Mouse (Mus musculus): ENCODE results near the gene Gpt2.

The Gpt2 gene

DNA sequence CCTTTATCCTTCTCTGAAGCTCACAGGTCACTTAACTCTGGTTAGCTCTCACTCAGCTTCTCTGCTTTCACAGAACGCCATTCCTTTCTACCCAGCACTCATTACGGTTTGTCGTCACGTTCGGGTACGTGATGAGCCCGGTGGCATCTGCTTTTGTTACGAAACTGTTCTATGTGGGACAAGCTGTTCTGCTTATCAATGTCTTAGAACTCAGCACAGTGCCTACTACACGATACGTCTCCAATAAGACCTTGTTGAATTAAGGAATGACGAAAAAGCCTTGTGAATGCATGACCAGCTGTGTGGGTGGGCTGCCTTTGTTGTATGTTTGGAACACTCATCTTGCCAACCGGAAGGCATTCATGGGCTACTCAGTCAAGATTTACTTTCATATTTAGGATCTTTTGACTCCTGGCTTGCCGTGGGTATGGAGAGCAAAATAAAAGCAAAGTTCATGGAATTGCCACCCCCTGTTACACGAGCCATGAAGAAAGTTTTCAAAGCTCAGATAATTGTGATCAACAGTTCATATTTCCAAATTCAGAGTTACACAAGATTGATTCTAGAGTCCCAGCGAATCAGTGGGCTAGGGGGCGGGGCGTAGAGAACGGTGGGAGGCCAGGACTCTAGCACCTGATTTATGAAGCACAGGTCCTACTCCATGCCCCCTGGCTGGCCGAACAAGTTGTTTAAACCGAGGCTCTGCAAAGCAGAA, 4.3 kb upstream of the Gpt2 start:
- peak; percentile 23 for DNase-seq

DNA sequence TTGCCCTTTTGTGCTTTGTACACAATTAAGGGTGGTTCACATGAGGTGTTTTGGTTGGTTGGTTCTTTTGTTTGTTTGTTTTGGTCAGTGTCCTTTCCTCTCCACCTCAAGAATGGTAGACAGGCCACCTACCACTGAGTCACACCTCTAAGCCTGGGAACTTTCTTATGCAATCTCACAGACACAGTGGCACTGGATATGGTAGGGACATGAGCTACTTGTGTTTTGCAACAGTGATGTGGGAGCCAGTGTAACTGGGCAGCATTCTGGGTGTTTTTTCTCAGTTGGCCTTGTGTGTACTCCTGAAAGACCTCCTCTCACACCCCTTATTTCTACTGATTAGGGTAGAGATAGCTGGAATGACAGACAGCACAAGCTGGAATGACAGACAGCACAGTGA, 3.7 kb upstream of the Gpt2 start:
- DNase-seq: no peak

DNA sequence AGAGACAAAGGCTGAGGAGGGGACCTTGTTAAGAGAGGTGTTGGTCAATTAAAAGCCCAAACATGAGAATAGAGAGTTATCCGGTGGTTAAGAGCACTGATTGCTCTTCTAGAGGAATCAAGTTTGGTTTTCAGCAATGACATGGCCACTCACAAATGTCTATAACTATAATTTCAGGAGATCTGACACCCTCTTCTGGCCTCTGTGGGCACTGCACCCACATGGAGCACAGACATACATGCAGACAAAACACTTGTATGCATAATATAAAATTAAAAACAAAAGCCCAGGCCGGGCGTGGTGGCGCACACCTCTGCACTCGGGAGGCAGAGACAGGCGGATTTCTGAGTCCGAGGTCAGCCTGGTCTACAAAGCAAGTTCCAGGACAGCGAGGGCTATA, 2.8 kb upstream of the Gpt2 start:
- DNase-seq: no peak

DNA sequence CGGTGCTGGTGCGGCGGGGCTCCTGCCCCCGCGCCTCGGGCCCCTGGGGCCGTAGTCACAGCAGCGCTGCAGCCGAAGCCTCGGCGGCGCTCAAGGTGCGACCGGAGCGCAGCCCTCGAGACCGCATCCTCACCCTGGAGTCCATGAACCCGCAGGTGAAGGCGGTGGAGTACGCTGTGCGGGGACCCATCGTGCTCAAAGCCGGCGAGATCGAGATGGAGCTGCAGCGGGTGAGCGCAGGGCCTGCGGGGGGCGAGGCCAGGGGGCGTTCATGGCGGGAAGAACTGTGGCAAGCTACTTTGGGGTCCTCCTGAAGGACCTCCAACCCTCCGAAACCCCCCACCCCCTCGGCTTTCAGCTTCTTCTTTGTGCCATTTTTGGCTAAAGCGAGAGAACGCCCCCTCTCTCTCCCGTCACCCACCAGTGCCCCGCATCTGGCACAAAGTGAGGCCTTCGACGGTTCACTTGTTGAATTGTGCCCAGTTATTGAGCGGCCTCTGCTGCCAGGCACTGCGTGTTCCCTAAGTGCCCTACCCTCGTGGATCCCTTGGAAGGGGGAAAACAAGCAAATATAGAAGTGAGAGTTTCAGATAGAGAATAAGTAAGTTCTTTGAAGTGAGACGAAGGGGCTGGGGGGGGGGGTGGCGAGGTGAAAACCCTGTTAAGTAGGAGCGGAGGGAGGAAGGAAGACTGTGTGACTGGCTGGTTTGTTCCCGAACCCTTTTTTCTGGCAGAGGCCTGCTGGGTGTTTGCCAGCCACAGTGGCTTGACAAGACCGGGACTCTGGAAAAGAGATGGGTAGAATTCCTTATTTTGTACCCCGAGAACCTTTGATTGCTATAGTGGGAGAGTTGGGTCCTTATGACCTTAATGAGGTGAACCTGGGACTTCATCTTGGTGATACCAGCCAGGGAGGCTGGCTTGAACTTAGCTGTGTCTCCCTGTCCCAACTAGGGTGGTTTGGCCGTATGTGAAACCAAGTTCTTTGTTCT, 860 bp downstream of the Gpt2 start:
- no peak for DNase-seq

DNA sequence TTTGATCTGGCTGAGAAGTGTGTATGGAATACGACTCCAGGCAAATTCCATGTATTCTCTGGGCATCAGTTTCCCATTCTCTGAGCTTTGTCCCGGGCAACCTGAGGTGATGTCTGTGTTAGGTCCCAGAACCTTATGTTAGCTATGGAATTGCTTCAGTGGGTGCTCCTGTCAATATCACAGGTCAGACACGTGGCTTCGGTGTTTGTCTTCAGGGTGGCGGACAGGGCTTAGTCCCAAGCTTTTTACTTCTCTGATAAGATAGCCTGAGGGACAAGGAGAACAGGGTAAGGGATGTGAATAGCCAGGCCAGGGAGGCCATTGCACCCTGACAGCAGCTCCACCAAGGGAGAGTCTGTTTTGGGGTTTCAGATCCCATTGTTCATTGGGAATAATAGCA, 3.7 kb downstream of the Gpt2 start:
- no peak for DNase-seq

DNA sequence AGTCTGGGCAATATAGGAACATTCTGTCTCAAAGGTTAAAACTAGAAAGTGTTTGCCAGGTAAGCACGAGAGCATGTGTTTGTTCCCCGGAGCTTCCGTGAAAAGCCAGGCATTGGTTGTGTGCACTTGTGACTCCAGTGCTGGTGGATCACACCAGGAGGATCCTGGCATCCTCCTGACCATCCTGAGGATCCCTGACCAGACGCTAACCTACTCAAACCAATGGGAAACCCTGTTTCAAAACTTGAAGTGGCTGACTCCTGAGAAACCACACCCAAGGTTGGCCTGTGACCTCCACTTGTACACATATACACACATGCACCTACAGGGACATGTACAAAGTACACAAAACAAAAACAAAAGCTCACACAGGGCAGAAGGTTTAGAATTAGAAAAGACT, 4.4 kb downstream of the Gpt2 start:
- no peak for DNase-seq

DNA sequence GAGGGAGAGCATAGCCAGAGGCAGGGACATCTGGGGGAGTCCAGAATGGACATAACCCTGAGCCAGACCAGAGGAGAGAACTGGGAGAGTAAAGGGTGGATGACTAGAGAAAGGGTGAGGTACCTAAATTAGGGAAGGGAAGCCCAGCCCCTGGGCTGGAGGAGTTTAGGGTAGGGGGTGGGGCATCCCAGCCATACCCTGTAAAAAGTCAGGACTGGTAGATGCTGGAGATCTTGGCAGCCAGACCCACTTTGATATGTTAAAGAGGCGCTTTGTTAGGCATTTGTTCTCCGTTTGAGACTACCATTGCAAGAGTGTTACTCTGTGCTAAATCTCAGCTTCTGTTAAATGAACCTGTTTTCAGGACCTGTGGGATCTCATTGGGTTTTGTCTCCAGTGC, 6.2 kb downstream of the Gpt2 start:
- DNase-seq: no peak

DNA sequence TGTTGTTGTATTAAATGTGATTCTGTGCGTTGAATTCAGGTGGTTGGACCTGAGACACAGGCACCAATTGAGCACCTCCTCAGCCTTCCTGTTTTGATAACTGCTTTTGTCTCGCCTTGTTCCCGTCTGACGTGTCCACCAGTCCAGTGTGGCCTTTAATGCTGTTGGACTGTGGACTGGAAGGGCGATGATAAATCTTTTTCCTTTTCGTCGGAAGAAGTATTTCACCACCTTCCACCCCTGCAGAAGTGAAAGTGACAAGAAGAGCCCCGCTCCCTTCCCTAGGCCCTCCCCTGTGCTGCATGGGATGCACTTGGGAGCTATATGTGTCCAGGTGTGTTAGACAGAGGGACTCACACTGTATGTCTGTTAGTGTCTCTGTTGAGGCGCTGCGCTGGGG, 8.1 kb downstream of the Gpt2 start:
- DNase-seq: no peak

DNA sequence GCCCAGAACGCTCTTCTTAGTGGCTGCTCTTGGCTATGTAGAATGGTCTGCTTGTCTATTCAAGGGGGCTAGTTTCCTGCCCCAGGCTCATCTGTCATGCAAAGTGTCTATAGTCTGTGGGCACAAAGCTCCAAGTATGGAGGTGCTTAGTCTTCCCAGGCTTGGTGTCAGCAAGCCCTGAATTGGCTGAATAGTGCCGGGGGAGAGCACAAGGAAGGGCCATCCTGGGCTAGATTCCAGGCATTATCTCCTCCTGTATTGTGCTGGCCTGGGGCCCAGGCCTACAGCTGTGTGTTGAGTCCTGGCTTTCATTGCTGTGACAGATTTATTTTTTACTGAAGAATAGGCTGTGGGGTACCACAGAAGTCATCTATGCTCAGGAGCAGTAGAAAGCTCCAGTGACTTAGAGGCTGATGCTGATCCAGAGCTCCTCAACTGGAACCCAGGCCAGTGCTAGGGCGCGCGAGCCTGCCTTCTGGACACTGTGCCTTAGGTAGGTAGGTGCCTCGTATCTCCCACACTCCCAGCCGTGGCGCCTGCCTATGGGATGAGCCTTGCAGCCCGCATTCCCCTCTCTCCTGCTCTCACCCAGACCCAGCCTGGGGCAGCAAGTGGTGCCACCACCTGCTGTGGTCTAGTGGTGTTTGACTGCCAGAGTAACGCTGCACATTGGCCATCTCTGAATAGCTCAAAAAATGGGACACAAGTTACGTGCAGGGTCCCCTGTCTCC, 8.7 kb downstream of the Gpt2 start:
- peak; percentile 84 for DNase-seq

DNA sequence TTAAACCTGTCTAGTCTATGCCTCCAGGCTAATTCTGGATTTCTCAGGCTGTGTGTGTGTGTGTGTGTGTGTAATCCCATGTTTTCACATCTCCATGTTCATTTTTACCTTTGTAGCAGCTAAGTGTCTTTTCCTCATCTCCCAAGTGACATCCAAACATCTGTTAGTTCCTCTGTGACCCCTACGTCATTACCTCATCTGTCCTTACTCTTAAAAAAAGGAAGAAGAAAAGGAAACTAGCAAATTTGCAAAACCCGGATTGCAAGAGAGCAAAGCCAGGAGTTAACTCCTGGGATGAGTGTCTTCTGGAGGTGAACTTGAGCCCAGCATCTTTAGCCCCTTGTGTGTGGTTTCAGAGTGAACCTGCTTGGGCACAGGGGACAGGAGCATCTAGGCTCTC, 10.0 kb downstream of the Gpt2 start:
- DNase-seq: no peak

DNA sequence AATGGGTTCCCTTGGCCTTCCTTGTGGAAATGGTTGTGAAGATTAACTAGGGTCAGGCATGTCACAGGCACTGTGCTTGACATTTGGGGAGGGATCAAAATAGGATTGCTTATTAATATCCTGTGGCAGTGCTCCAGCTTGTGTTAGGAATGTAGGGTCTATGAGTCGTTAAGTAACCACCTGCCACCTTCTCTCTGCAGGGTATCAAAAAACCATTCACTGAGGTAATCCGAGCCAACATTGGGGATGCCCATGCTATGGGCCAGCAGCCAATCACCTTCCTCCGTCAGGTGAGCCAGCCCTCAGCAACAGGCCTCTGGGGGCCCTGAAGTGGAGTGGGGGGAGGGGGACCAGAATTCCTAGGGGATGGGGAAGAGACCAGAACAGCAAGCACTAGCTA, 10.7 kb downstream of the Gpt2 start:
- DNase-seq: no peak

DNA sequence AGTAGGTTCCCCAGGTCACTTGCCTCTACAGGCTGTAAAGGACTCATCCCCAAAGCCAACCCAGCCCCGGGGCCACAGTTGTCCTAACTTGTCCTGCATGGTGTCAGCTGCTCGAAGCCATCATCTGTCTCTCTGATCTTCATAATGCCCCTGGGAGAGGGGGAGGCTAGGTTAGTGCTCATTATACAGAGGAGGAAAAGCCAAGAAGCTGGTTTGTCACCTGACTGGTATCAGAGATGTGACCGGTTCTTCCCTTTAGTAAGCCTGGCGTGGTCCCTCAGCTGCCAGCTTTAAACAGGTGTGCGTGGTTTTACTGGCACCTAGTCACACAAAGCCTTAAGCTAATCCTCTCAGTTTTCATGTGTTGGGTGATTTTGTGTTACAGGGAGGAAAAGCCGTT, 12.3 kb downstream of the Gpt2 start:
- DNase-seq: no peak

DNA sequence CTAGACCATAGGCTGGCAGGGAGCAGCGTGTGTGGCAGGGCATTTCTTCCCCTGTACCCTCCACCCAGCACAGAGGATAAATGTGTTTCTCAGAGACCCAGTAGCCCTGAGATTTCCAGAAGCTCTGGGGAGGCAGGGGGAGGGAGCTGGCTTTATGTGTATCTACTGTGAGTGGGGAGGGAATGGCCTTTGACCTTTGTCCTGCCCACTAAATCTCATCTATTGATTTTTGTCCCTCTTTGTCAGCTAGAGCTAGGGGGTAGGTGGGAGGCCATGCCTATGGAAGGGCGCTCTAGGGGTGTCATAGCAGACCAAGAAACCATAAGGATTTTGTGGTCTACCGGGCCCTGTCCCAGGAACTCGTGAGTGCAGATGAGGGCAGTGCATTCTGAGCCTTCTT, 14.2 kb downstream of the Gpt2 start:
- DNase-seq: no peak

DNA sequence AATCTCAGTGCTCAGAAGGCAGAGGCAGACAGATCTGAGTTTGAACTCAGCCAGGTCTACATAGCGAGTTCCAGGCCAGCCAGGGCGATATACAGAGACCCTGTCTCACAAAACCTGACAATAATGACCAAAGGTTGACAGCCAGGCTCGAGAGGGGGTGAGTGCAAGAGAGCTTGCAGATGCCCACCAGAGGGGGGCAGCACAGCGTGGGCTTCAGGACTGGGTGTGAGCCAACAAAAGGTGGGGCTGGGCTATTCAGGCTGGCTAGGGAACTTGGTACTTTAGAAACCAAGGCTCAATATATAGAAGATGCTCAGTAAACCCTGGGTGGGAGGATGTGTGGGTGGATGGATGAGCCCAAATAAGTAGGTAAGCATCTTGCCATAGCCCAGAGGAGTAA, 16.3 kb downstream of the Gpt2 start:
- no peak for DNase-seq

DNA sequence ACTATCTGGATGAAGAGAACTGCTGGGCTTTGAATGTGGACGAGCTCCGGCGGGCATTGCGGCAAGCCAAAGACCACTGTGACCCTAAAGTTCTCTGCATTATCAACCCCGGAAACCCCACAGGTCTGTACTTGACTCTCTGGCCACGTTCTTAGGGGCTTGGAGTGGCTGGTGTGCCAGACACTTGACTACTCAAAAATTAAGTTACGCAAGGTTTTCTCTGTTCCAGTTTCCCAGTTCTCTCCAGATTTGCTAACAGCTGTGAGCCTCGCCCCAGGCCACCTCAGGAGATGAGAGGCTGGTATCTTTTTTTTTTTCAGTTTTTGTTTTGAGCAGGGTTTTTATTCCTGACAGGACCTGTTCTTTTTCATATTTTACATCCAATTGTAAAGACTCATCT, 19.9 kb downstream of the Gpt2 start:
- DNase-seq: no peak

DNA sequence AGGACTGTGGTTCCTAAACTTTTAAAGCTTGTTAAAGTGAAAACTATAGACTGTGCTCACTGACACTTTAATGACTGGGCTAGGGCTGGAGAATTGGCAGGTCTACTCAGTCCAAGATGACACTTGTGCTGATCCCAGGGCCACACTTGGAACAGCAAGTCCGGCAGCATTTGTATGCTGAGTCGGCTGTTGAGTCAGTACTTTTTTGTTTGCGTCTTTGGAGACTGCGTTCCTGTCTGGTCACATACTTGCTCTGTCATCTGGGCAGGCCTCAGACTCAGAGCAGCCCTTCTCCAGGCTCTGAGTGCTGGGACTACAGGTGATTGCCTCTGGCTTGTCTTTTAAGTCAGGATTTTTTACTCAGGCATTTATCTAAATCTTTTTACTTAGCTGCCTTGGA, 20.9 kb downstream of the Gpt2 start:
- no peak for DNase-seq

DNA sequence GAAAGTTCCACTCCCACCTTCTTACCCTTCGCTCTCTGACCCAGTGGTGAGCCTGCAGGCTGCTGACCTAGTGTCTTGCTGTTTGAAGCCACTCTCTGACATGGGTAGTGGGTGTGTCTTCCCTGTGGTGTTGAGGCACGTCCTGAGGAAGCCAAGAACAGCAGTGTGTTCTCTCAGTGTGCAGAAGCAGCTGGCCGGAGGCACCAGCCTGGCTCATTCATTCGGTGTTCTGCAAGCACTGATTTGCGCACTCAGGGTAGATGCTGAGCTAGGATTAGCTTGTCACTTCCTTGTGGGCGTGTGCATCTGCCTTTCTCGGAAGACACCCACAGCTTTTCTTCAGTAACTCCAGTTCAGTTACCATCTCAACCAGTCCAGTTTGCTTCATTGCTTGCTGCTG, 23.0 kb downstream of the Gpt2 start:
- DNase-seq: peak; percentile 84

DNA sequence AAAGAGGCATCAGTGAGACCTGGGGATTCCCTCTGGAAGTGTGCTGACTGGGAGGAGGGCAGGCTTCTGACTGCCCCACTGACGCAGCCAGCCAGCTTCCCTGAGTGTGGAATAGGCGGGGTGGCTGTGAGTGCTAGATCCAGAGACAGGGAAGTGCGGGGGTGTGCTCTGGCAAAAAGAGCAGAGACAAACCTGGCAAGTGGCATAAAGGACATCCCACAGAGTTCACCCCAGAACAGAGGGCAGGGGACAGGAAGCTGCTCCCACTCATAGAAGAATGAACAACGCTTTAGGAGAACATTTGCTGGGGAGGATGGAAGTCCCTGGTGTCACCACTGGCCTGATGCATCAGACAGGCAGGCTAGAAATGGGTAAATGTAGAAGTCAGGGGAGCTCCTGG, 25.0 kb downstream of the Gpt2 start:
- DNase-seq: peak; percentile 52

DNA sequence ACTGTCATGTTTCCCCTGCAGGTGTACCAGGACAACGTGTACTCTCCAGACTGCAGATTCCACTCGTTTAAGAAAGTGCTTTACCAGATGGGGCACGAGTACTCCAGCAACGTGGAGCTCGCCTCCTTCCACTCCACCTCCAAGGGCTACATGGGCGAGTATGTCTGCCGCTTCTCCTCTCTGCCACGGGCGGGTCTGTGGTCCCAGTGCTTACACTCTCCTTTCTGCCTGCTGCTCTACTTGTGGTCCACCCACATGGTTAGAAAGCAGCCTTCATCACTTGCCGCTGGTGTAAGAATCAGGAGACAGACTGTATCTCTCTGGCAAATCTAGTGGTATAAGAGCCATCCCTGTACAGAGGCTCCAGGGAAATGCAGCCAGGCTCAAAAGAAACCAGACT, 25.6 kb downstream of the Gpt2 start:
- DNase-seq: peak; percentile 40

DNA sequence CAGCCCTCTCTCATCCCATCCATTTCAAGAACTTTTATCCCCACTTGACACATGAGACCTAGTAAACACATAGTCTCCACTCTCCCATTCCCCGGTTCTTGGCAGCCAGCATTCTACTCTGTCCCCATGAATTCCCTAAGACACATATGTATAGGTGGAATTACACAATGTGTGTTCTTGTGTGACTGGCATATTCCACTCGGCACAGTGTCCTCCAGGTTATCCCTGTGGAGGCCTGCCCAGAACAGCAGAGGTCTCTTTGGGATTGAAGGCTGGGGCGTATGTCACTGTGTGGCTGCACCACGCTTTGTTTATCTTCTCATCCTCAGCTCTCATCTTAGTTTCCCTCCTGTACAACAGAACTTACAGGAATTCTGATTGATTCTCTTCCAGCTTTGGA, 28.2 kb downstream of the Gpt2 start:
- DNase-seq: no peak

DNA sequence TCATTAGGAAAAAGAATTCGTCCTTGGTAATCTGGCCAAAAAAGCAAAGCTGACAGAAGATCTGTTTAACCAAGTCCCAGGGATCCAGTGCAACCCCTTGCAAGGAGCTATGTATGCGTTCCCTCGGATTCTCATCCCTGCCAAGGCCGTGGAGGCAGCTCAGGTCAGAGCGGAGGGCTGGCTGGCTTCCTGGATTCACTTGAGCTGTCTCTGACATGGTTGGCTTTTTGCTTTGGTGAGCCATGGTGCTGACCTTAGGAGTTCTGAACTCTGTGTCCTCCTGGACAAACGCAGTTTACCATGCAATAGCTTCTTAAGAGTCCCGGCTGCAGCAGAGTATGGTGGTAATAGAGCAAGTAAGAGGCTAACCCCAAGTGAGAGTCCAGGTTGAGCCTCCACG, 29.0 kb downstream of the Gpt2 start:
- DNase-seq: no peak

DNA sequence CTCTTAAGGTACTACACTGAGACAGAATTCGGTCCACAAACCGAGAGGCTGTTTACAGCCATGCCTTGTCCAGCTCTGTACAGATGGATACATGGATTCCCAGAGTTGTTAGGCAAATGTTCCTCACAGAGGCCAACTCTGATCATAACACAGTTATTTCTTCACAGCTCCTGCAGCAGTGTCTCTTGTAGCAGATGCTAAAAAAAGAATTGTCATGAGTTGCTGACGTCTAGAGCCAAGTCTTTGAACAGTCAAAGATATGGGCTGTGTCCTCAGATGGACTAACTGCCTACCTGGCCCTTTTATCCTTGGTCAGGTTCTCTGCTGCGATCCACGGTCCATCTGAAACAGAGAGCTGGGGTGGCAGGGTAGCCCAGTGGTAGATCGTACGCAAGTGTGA, 31.7 kb downstream of the Gpt2 start:
- DNase-seq: no peak

DNA sequence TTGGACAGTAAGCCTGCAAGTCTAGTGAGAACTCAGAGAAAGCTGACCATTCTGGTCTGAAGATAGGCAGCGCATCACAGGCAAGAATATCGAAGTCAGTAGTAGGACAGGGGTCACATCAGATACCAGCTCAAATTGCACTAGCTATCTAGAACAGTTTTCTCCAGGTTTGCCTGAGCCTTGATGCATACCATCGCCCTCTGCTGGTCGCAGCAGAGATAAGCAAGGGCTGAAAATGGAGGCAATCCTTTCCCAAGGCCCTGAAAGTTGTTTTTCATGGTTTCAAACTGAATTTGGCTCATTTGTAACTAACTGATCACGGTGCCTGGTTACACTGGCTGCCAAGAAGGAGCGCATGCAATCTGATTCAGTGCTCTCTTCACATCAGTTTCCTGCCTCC, 33.7 kb downstream of the Gpt2 start:
- no peak for DNase-seq

DNA sequence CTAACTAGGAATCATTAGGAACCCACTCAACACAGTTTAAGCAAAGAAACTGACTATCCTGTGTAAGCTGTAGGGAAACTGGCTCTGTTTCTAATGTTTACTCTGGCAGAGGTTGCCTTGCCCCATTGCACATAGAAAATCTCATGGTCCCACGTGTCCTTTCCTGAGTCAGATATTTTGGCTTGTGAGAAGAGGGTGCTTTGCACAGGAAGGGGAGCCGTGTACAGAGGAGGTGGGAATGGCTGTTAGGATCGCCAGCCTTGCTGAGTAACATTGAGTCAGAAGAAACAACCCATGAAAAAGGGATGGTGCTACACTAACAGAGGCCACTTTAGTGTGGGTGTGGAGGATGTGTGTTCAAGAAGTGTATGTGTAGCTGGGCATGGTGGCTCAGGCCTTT, 36.6 kb downstream of the Gpt2 start:
- DNase-seq: no peak
